Mouse (Mus musculus) hindbrain, embryonic 11.5 days (tissue): ENCODE results near the gene Lin52. TPM values are rescaled to one million over a fixed set of nuclear protein-coding genes. Genes with fewer than 3 reads are reported as not detected.
"Not testable (repeated sequence)": the region's sequence is repeated elsewhere in the genome, so short reads cannot be mapped to it uniquely, and the experiment has no call there.

ENCODE experiments used
- ATAC-seq: fragments of 200-750 bp; cut with Nextera tagmentation; 2 replicates; pipeline ENCODE4 v1.8.0; 2017; ENCODE audit warnings: mild to moderate bottlenecking, moderate TSS enrichment, moderate library complexity; ENCODE audit not compliant: low FRiP score
- DNase-seq: peaks from one replicate; pipeline ENCODE4 v3.0.0-alpha.2; 2015; ENCODE audit warnings: low spot score
- H3K27ac ChIP-seq: fragments of 300-500 bp; sonication (generic); 2 replicates; pipeline ENCODE4 v1.5.1; 2014; ENCODE audit warnings: mild to moderate bottlenecking, low read depth, low read length
- H3K27me3 ChIP-seq: fragments of 300-500 bp; sonication (generic); 2 replicates; pipeline ENCODE4 v1.6.1; 2014; ENCODE audit warnings: mild to moderate bottlenecking, low read length, moderate library complexity, mixed read lengths; ENCODE audit not compliant: control insufficient read depth, insufficient read depth
- H3K36me3 ChIP-seq: fragments of 300-500 bp; sonication (generic); 2 replicates; pipeline ENCODE4 v1.6.1; 2014; ENCODE audit warnings: mild to moderate bottlenecking, low read length, moderate library complexity, mixed read lengths; ENCODE audit not compliant: control insufficient read depth, insufficient read depth
- H3K4me1 ChIP-seq: fragments of 300-500 bp; sonication (generic); replicated peaks from 2 replicates; pipeline ENCODE4 v1.6.1; 2014; ENCODE audit warnings: low read length, mixed read lengths; ENCODE audit not compliant: control insufficient read depth, insufficient read depth
- H3K4me2 ChIP-seq: fragments of 300-500 bp; sonication (generic); replicated peaks from 2 replicates; pipeline ENCODE4 v1.6.1; 2014; ENCODE audit warnings: mild to moderate bottlenecking, low read depth, low read length
- H3K4me3 ChIP-seq: fragments of 300-500 bp; sonication (generic); 2 replicates; pipeline ENCODE4 v1.5.1; 2014; ENCODE audit warnings: low read depth, low read length
- H3K9ac ChIP-seq: fragments of 300-500 bp; sonication (generic); 2 replicates; pipeline ENCODE4 v1.6.1; 2014; ENCODE audit warnings: low read depth, low read length
- H3K9me3 ChIP-seq: fragments of 300-500 bp; sonication (generic); 2 replicates; pipeline ENCODE4 v1.6.1; 2016; ENCODE audit warnings: low read length; ENCODE audit not compliant: control insufficient read depth
- WGBS: fragments of 180-500 bp; shearing (Covaris S2); extraction: QIAGEN DNeasy Blood & Tissue Kit; methylation state at CpG from one replicate; pipeline ENCODE4 v1.1.7; 2014; 5-methylcytosine and 5-hydroxymethylcytosine counted together
- polyA plus RNA-seq: library from polyadenylated mRNA; unstranded; fragments of >200 nt; fragmentation: Nextera tagmentation; extraction: Ambion mirVana; gene quantifications from 2 replicates; pipeline ENCODE4 v1.2.1, GENCODE M21; 2014

Lin52 gene
- polyA plus RNA-seq, 1 experiment from 2014 or later, result 32.8 TPM

GRCm38 (mm10) chr12:84523728-84524127, 72.5 kb downstream of the Lin52 start:
- H3K9ac ChIP-seq, result no peak overlapping the region
- no peak overlapping the region for H3K4me3 ChIP-seq
- no peak overlapping the region for H3K4me2 ChIP-seq
- H3K27me3 ChIP-seq, result peaks cover 5% of the 10 kb centered on the region
- no peaks in the 10 kb centered on the region; the same call in 1 of the 2 replicates for H3K4me1 ChIP-seq
- no peaks in the 10 kb centered on the region for H3K9me3 ChIP-seq
- H3K36me3 ChIP-seq, result no peaks in the 10 kb centered on the region
- 56% methylated on average over 3 of the region's 3 CpGs for WGBS
- ATAC-seq, result no peak
- no peak for DNase-seq
- peak overlapping the region; percentile 39; the same call in 1 of the 2 replicates for H3K27ac ChIP-seq

- no peak for DNase-seq
- ATAC-seq, result no peak
Observed at GRCm38 (mm10) chr12:84524147-84525050, 73.2 kb downstream of the Lin52 start.

DNA sequence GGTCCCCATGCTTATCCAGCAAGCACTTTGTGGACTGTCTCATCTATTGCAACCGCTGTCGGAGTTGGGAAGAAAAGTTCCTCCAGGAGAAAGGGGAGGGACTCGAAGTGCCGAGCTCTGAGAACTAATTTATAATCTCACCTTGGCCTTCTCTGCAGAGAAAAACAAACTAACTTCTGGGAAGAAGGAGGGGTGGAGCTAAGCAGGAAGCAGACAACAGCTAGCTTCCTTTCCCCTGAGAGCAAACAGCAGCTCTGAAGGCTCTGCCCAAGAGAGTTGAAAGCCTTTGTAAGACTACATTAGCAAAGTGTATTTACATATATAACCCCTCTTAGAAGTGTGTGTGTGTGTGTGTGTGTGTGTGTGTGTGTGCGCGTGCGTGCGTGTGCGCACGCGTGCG, 74.2 kb downstream of the Lin52 start:
- no peaks in the 10 kb centered on the region for H3K36me3 ChIP-seq
- ATAC-seq, result no peak
- no peak for DNase-seq
- H3K4me3 ChIP-seq, result no peak overlapping the region
- H3K4me2 ChIP-seq, result no peak overlapping the region
- H3K27ac ChIP-seq, result no peak overlapping the region
- no peaks in the 10 kb centered on the region for H3K9me3 ChIP-seq
- no peaks in the 10 kb centered on the region; the same call in 1 of the 2 replicates for H3K4me1 ChIP-seq
- WGBS, result 92% methylated on average over 12 of the region's 12 CpGs
- peaks cover 11% of the 10 kb centered on the region for H3K27me3 ChIP-seq
- no peak overlapping the region for H3K9ac ChIP-seq

More at GRCm38 (mm10) chr12:84524147-84525050, 73.2 kb downstream of the Lin52 start:
- Histone ChIP-seq H3K4me2 (no peak overlapping the region), H3K9ac (no peak overlapping the region), H3K36me3 (no peaks in the 10 kb centered on the region), H3K27me3 (peaks cover 11% of the 10 kb centered on the region), H3K4me1 (no peaks in the 10 kb centered on the region; the same call in 1 of the 2 replicates), H3K9me3 (no peaks in the 10 kb centered on the region), H3K27ac (no peak overlapping the region), H3K4me3 (no peak overlapping the region)
- WGBS, result 59% methylated on average over 11 of the region's 11 CpGs

GRCm38 (mm10) chr12:84530426-84530825, 79.2 kb downstream of the Lin52 start:
- ATAC-seq, result no peak
- Histone ChIP-seq H3K27me3 (peaks cover 27% of the 10 kb centered on the region), H3K27ac (no peak overlapping the region), H3K9ac (no peak overlapping the region), H3K9me3 (no peaks in the 10 kb centered on the region), H3K4me2 (no peak overlapping the region), H3K36me3 (no peaks in the 10 kb centered on the region), H3K4me3 (no peak overlapping the region), H3K4me1 (no peaks in the 10 kb centered on the region; the same call in 1 of the 2 replicates)
- 87% methylated on average over 5 of the region's 5 CpGs for WGBS
- DNase-seq, result no peak

- DNase-seq, result peak; percentile 56
- Histone ChIP-seq H3K4me2 (no peak overlapping the region), H3K9me3 (no peaks in the 10 kb centered on the region), H3K36me3 (no peaks in the 10 kb centered on the region), H3K4me3 (no peak overlapping the region), H3K4me1 (no peaks in the 10 kb centered on the region), H3K27me3 (peaks cover 32% of the 10 kb centered on the region), H3K27ac (peak overlapping the region; percentile 53; the same call in 1 of the 2 replicates), H3K9ac (no peak overlapping the region)
- 43% methylated on average over 13 of the region's 13 CpGs for WGBS
- peak; percentile 88 for ATAC-seq
Observed at GRCm38 (mm10) chr12:84531906-84532829, 80.9 kb downstream of the Lin52 start.

DNA sequence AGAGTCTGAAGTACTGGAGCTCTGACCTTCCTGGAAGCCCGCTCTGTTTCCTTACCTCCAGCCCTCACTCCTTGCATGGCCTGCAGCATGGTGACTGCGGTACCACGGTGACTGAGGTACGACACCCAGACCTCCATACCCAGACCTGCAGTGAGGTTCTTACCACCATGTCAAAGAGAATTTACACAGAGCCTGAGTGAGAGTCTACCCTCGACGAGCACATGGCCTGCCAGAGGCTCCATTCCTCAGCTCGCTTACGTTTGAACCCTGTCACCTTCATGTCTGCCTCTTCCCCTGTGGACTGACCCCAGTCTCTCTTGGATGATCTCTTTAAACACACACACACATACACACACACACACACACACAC, 81.6 kb downstream of the Lin52 start:
- ATAC-seq (peak; percentile 38; the same call in 1 of the 2 replicates), DNase-seq (no peak)
- H3K9ac ChIP-seq, result no peak overlapping the region
- H3K9me3 ChIP-seq, result no peaks in the 10 kb centered on the region
- H3K4me3 ChIP-seq, result no peak overlapping the region
- H3K27ac ChIP-seq, result 0 out of 2 replicates have a peak overlapping the region, but pooled peaks have one; percentile 53
- H3K36me3 ChIP-seq, result no peaks in the 10 kb centered on the region
- 69% methylated on average over 8 of the region's 8 CpGs for WGBS
- no peak overlapping the region for H3K4me2 ChIP-seq
- no peaks in the 10 kb centered on the region for H3K4me1 ChIP-seq
- H3K27me3 ChIP-seq, result peaks cover 33% of the 10 kb centered on the region

GRCm38 (mm10) chr12:84533706-84534486, 82.7 kb downstream of the Lin52 start:
- WGBS, result 72% methylated on average over 7 of the region's 7 CpGs
- no peak overlapping the region for H3K27ac ChIP-seq

DNA sequence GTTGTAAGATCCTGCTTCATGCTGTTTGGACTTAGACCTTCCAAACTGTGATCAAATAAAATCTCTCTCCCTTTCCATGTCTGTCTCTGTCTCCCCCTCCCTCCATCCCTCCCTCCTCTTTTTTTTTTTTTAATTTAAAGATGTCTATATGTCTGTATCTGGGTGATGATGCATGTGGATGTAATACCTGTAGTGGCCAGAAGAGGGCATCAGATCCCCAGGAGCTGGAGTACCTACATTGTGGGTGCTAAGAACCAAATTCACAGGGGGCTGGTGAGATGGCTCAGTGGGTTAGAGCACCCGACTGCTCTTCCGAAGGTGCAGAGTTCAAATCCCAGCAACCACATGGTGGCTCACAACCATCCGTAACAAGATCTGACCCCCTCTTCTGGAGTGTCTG, 88.3 kb downstream of the Lin52 start:
- not testable (repeated sequence) for H3K9ac ChIP-seq, H3K4me2 ChIP-seq, H3K27ac ChIP-seq, H3K9me3 ChIP-seq, ATAC-seq, DNase-seq, H3K4me3 ChIP-seq, H3K36me3 ChIP-seq, H3K4me1 ChIP-seq
- 86% methylated on average over 3 of the region's 3 CpGs for WGBS
- peaks cover 19% of the 10 kb centered on the region for H3K27me3 ChIP-seq

More at GRCm38 (mm10) chr12:84533706-84534486, 82.7 kb downstream of the Lin52 start:
- no peak overlapping the region for H3K4me2 ChIP-seq
- H3K9me3 ChIP-seq, result no peaks in the 10 kb centered on the region
- H3K4me3 ChIP-seq, result no peak overlapping the region
- peaks cover 31% of the 10 kb centered on the region for H3K27me3 ChIP-seq
- no peak overlapping the region for H3K9ac ChIP-seq
- no peak for DNase-seq
- no peaks in the 10 kb centered on the region for H3K4me1 ChIP-seq
- ATAC-seq, result no peak
- no peaks in the 10 kb centered on the region for H3K36me3 ChIP-seq
